Mouse (Mus musculus) kidney, adult 8-10 months (tissue): ENCODE data around the gene Dnaaf1.

ENCODE experiments used
- DNase-seq, 2 experiments: peaks; one replicate each; pipeline ENCODE4 v3.0.0; 2022

The Dnaaf1 gene

GRCm38 (mm10) chr8:119624916-119625315, 49.9 kb downstream of the Dnaaf1 start:
- no peak for DNase-seq

- DNase-seq: no peak
Measured at GRCm38 (mm10) chr8:119625788-119626187, 50.8 kb downstream of the Dnaaf1 start.

- DNase-seq: no peak
Measured at GRCm38 (mm10) chr8:119627199-119627598, 52.2 kb downstream of the Dnaaf1 start.

- DNase-seq: no peak
Measured at GRCm38 (mm10) chr8:119627613-119628359, 52.8 kb downstream of the Dnaaf1 start.

GRCm38 (mm10) chr8:119630841-119631240, 55.8 kb downstream of the Dnaaf1 start:
- DNase-seq: no peak

- DNase-seq: no peak
Measured at GRCm38 (mm10) chr8:119632246-119632645, 57.2 kb downstream of the Dnaaf1 start.

- no peak for DNase-seq
Measured at GRCm38 (mm10) chr8:119632909-119633308, 57.9 kb downstream of the Dnaaf1 start.

- peak; percentile 10 to 16 for DNase-seq
Measured at GRCm38 (mm10) chr8:119634616-119635336, 59.7 kb downstream of the Dnaaf1 start.

- DNase-seq: peak in 1 of 2 experiments; percentile 7
Measured at GRCm38 (mm10) chr8:119635378-119635777, 60.3 kb downstream of the Dnaaf1 start, which contains the start of gene Kcng4. Gene Kcng4, minus strand, starts transcription at chr8:119635680.

- DNase-seq: no peak
Measured at GRCm38 (mm10) chr8:119635958-119636357, 60.9 kb downstream of the Dnaaf1 start.

- no peak for DNase-seq
Measured at GRCm38 (mm10) chr8:119636766-119637165, 61.7 kb downstream of the Dnaaf1 start.

GRCm38 (mm10) chr8:119637381-119637780, 62.3 kb downstream of the Dnaaf1 start:
- no peak for DNase-seq

GRCm38 (mm10) chr8:119638261-119638660, 63.2 kb downstream of the Dnaaf1 start:
- no peak for DNase-seq

GRCm38 (mm10) chr8:119639798-119640197, 64.8 kb downstream of the Dnaaf1 start:
- no peak for DNase-seq

GRCm38 (mm10) chr8:119641058-119641457, 66.0 kb downstream of the Dnaaf1 start:
- no peak for DNase-seq

- no peak for DNase-seq
Measured at GRCm38 (mm10) chr8:119642960-119643359, 67.9 kb downstream of the Dnaaf1 start.

GRCm38 (mm10) chr8:119644429-119644960, 69.5 kb downstream of the Dnaaf1 start:
- DNase-seq: no peak

GRCm38 (mm10) chr8:119644981-119645597, 70.1 kb downstream of the Dnaaf1 start:
- DNase-seq: no peak

- DNase-seq: no peak
Measured at GRCm38 (mm10) chr8:119646197-119646596, 71.2 kb downstream of the Dnaaf1 start.

- DNase-seq: no peak
Measured at GRCm38 (mm10) chr8:119646846-119647245, 71.8 kb downstream of the Dnaaf1 start.
